Mouse (Mus musculus) embryonic facial prominence, embryonic 12.5 days (tissue): ENCODE measurements around the gene Igsf3. TPM values are rescaled to one million over a fixed set of nuclear protein-coding genes. Genes with fewer than 3 reads are reported as not detected.

Source experiments
- ATAC-seq: fragments of 200-750 bp; cut with Nextera tagmentation; 2 replicates; pipeline ENCODE4 v1.8.0; 2017; ENCODE audit not compliant: insufficient number of reproducible peaks, insufficient read depth, low FRiP score, low TSS enrichment
- H3K27ac ChIP-seq: fragments of 300-500 bp; sonication (generic); 2 replicates; pipeline ENCODE4 v1.5.1; 2016; ENCODE audit warnings: mild to moderate bottlenecking
- H3K27me3 ChIP-seq: fragments of 300-500 bp; sonication (generic); 2 replicates; pipeline ENCODE4 v1.6.1; 2016; ENCODE audit warnings: mild to moderate bottlenecking, moderate library complexity
- H3K36me3 ChIP-seq: fragments of 300-500 bp; sonication (generic); 2 replicates; pipeline ENCODE4 v1.6.1; 2016; ENCODE audit warnings: mild to moderate bottlenecking
- H3K4me1 ChIP-seq: fragments of 300-500 bp; sonication (generic); 2 replicates; pipeline ENCODE4 v1.6.1; 2016
- H3K4me2 ChIP-seq: fragments of 300-500 bp; sonication (generic); replicated peaks from 2 replicates; pipeline ENCODE4 v1.6.1; 2016; ENCODE audit warnings: mild to moderate bottlenecking, moderate library complexity
- H3K4me3 ChIP-seq: fragments of 300-500 bp; sonication (generic); 2 replicates; pipeline ENCODE4 v1.5.1; 2016; ENCODE audit warnings: mild to moderate bottlenecking
- H3K9ac ChIP-seq: fragments of 300-500 bp; sonication (generic); 2 replicates; pipeline ENCODE4 v1.6.1; 2016; ENCODE audit warnings: mild to moderate bottlenecking, moderate library complexity
- H3K9me3 ChIP-seq: fragments of 300-500 bp; sonication (generic); 2 replicates; pipeline ENCODE4 v1.6.1; 2016; ENCODE audit warnings: mild to moderate bottlenecking, moderate library complexity
- WGBS: fragments of 180-500 bp; shearing (Covaris S2); methylation state at CpG from one replicate; pipeline ENCODE4 v1.1.7; 2016; 5-methylcytosine and 5-hydroxymethylcytosine counted together
- polyA plus RNA-seq: library from polyadenylated mRNA; unstranded; fragments of >200 nt; fragmentation: Nextera tagmentation; extraction: Ambion mirVana; gene quantifications from 2 replicates; pipeline ENCODE4 v1.2.1, GENCODE M21; 2016

Igsf3 gene
- polyA plus RNA-seq, 1 experiment from 2014 or later: 93.3 TPM

DNA sequence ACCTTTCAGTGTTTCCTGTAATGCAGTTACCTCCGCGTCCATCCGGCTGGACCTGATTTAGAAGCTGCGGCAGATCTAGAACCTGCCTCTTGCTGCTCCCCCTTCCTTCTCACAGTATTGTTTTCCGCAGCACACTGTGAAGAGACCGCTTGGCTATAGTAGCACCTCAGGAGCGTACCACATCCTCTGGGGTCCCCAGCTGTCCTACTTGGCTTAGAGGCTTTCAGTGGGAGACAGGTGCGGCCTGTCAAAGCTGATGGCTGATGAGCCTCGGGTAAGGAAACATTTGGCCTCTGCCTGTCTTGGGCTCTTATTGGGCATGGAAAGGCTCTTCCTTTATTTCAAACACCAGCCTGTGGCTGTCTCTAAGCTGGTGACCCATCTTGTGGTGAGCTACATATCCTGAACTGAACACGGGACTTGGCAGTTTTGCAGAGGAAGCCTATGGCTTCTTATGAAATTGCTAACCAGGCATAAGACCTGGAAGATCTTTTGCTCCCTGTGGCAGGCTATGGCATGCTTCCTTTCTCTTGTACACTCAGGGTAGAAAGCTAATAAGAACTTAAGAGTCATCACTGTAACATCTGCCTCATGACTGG, 120.6 kb downstream of the Igsf3 start:
- 65% methylated on average over 10 of the region's 10 CpGs for WGBS
- Histone ChIP-seq H3K9me3 (no peaks in the 10 kb centered on the region), H3K9ac (no peak overlapping the region)

DNA sequence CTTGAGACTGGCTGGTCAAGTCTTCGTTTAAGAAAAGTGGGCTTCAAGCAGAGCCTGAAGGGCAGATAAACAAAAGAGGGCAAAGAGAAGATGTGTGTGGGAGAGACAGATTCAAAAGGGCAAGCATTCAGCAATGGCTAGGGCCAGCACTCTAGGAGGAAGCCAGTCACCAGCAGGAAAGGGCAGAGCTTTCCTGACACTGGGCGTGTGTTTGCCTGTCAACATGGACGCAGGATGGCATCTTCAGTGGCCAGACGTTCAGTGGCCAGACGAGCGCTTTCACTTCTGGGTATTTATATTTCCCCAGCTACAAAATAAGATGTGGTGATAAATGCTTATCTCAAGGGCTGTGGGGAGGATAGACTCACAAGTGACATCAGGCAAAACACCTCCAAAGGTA, 123.0 kb downstream of the Igsf3 start:
- Histone ChIP-seq H3K9me3 (no peaks in the 10 kb centered on the region), H3K4me2 (no peak overlapping the region), H3K4me1 (peaks cover 16% of the 10 kb centered on the region), H3K36me3 (no peaks in the 10 kb centered on the region), H3K27me3 (no peaks in the 10 kb centered on the region), H3K27ac (no peak overlapping the region), H3K4me3 (no peak overlapping the region), H3K9ac (no peak overlapping the region)
- ATAC-seq: no peak
- 68% methylated on average over 6 of the region's 6 CpGs for WGBS

More for the DNA sequence above, 120.6 kb downstream of the Igsf3 start:
- Histone ChIP-seq H3K27me3 (no peaks in the 10 kb centered on the region), H3K27ac (no peak overlapping the region), H3K36me3 (no peaks in the 10 kb centered on the region), H3K4me1 (peaks cover 20% of the 10 kb centered on the region), H3K4me3 (no peak overlapping the region), H3K4me2 (no peak overlapping the region)
- ATAC-seq: no peak

DNA sequence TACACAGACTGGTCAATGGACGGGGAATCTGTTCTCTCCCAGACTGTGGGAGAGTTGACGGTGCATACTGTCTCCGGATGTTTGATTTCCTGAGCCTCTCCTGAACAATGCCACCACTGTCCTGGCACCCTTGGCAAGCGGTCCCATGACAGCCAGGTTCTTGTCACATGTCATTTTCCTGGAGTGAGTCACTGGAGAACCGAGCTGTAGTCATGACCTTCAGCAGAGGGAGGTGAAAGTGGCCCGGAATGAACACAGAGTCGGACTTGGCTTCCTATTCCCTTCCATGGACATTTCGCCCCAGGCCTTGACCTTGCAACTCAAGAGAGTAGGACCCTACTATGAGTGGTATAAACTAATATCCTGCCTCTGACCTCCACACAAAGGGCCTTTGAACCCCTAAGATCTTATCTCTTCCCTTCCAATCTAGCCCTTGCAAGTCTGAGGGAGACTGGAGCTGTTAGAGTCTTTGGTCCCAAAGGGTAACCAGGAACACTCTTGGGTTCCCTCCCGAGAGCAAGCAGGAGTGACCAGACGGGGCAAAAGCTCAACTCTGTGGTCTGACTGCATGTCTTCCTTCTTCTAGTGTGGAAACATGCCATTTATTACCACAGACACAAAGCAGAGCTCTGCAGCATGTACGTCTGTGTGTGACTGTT, 123.6 kb downstream of the Igsf3 start:
- H3K9ac ChIP-seq: no peak overlapping the region
- H3K36me3 ChIP-seq: no peaks in the 10 kb centered on the region
- no peak overlapping the region for H3K27ac ChIP-seq
- WGBS: 54% methylated on average over 11 of the region's 11 CpGs
- H3K9me3 ChIP-seq: no peaks in the 10 kb centered on the region
- no peak overlapping the region for H3K4me2 ChIP-seq
- no peaks in the 10 kb centered on the region for H3K27me3 ChIP-seq
- peaks cover 16% of the 10 kb centered on the region for H3K4me1 ChIP-seq
- no peak overlapping the region for H3K4me3 ChIP-seq
- ATAC-seq: no peak

DNA sequence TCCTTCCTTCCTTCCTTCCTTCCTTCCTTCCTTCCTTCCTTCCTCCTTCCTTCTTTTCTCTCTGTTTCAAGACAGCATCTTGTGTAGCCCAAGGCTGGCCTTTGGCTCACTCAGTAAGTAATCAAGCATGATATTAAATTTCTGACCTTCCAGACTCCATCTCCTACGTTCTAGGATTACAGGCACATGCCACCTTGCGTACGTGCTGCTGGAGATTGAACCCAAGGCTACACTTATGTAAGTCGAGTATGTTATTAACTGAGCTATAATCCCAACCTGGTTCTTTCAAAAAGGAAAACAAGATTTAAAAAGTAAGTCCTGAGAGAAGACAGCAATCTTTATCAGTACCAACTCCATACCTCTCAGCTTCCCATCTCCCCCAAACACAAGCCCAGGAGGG, 124.7 kb downstream of the Igsf3 start:
- Histone ChIP-seq H3K4me2 (no peak overlapping the region), H3K9ac (no peak overlapping the region), H3K4me3 (no peak overlapping the region), H3K4me1 (peaks cover 21% of the 10 kb centered on the region), H3K27me3 (no peaks in the 10 kb centered on the region), H3K9me3 (no peaks in the 10 kb centered on the region), H3K27ac (peak overlapping the region; percentile 61; the same call in 1 of the 2 replicates), H3K36me3 (no peaks in the 10 kb centered on the region)
- WGBS: 39% methylated on average over 4 of the region's 4 CpGs
- no peak for ATAC-seq

DNA sequence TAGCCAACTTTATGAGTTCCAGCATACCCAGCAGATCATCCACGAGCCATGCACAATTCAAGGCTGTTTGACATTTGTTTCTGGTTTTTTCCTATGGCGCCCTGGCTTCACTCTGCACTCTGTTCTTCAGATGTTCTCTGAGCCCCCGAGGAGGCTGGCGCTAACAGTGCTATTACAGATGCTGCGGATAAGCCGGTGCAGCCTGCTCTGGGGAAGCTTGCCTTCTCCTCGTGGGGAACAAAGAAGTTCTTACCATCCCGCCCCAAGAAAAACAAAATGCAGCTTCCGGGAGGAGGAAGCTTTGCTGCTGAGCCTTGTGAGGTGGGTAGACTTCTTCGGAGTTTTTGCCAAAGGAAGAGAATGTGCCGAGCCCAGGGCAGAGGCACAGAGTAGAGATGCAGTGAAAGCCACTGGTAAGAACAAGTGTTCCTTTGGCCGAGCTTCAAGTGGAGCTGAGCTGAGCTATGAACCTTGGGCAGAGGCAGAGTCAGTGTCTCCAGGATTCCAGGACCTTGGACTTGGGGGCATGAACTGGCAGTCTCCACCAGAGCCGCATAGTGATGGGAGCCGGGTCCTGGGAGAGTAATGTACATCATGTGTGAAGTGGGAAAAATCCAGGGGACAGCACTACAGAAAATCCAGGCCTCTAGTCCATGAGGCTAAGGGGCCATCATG, 125.3 kb downstream of the Igsf3 start:
- peaks cover 22% of the 10 kb centered on the region for H3K4me1 ChIP-seq
- H3K4me2 ChIP-seq: peak overlapping the region; percentile 11; the same call in 1 of the 2 replicates
- H3K9me3 ChIP-seq: no peaks in the 10 kb centered on the region
- no peak for ATAC-seq
- no peak overlapping the region for H3K9ac ChIP-seq
- 28% methylated on average over 14 of the region's 14 CpGs for WGBS
- H3K36me3 ChIP-seq: no peaks in the 10 kb centered on the region
- no peaks in the 10 kb centered on the region for H3K27me3 ChIP-seq
- H3K27ac ChIP-seq: peak overlapping the region; percentile 61; the same call in 1 of the 2 replicates
- H3K4me3 ChIP-seq: no peak overlapping the region

DNA sequence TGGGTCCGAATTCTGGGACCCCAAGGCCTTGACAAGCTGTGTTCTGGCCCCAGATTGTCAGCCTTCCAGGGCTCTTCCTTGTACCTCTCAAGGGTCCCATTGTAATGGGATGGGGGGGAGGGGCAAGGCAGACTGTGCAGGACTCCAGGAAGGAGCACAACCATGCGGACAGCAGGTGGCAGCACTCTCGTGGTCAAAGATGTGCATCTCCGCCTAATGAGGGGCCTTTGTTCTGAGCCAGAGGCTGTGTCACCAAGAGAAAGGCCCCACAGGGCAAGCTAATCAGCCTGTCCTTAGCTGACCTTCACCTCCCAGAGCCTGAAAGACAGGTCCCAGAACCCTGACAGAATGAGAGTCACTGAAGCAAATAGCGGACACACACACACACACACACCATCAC, 129.3 kb downstream of the Igsf3 start:
- no peak overlapping the region for H3K4me3 ChIP-seq
- H3K4me1 ChIP-seq: peaks cover 17% of the 10 kb centered on the region
- ATAC-seq: peak; percentile 58; the same call in 1 of the 2 replicates
- no peaks in the 10 kb centered on the region for H3K27me3 ChIP-seq
- 24% methylated on average over 5 of the region's 5 CpGs for WGBS
- H3K36me3 ChIP-seq: no peaks in the 10 kb centered on the region
- H3K27ac ChIP-seq: no peak overlapping the region
- no peak overlapping the region for H3K9ac ChIP-seq
- no peak overlapping the region for H3K4me2 ChIP-seq
- no peaks in the 10 kb centered on the region for H3K9me3 ChIP-seq

DNA sequence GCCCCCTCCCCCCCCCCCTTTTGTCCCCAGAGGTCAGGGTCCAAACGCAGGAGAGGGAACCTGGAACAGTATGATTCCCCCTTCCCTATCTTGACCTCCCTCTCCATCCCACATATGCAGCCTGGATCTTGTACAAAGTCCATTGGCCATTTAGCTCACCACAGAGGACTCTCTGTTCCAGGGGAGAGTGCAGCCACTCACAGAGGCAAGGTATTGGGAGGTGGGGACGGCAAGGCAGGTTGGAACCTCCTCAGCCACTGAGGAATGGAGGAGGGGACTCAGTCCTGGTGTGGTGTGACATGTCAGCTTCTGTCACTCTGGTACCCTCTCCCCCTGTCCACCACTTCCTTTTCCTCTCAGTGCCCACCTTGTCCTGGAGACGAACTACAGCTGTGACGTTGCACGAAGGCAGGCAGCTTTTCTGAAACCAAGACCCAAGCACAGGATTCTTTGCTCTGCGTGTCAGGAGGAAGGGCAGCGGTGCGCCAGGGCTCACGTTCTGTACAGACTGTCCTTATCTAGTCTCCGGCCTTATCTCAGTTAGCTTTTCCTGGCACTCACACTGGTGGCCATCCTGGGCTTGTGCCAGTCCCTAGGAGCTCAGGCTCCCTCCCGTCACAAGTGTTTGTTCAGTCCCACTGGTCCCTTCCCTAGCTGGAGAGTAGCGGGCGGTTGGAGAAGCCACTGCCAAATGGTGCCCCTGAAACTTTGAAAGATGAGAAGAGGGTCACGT, 130.3 kb downstream of the Igsf3 start:
- 64% methylated on average over 14 of the region's 14 CpGs for WGBS
- Histone ChIP-seq H3K4me2 (no peak overlapping the region), H3K4me3 (no peak overlapping the region), H3K27me3 (no peaks in the 10 kb centered on the region), H3K9ac (no peak overlapping the region), H3K9me3 (no peaks in the 10 kb centered on the region), H3K4me1 (peaks cover 10% of the 10 kb centered on the region), H3K36me3 (no peaks in the 10 kb centered on the region), H3K27ac (no peak overlapping the region)
- no peak for ATAC-seq

DNA sequence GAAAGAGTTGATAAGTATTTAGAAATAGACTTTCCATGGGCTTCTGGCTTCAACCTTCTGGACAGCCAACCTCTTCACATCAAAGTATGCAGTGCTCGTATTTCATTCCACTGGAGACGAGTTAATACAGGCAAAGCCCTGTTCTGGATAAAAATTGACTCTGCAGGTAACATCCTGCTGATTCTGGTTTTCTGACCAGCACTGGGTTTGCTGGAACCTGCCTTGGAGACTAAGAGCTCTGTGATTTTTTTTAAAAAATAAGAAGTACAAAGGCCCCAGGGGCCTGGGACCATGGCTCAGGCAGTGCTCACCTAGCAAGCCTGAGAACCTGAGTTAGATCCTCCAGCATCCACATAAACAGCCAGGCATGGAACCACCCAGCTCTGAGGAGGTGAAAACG, 130.9 kb downstream of the Igsf3 start:
- Histone ChIP-seq H3K27ac (no peak overlapping the region), H3K36me3 (no peaks in the 10 kb centered on the region), H3K27me3 (no peaks in the 10 kb centered on the region), H3K9me3 (no peaks in the 10 kb centered on the region), H3K9ac (no peak overlapping the region), H3K4me2 (no peak overlapping the region), H3K4me1 (peaks cover 6% of the 10 kb centered on the region; the same call in 1 of the 2 replicates), H3K4me3 (no peak overlapping the region)
- ATAC-seq: no peak
- 60% methylated on average over 3 of the region's 3 CpGs for WGBS

DNA sequence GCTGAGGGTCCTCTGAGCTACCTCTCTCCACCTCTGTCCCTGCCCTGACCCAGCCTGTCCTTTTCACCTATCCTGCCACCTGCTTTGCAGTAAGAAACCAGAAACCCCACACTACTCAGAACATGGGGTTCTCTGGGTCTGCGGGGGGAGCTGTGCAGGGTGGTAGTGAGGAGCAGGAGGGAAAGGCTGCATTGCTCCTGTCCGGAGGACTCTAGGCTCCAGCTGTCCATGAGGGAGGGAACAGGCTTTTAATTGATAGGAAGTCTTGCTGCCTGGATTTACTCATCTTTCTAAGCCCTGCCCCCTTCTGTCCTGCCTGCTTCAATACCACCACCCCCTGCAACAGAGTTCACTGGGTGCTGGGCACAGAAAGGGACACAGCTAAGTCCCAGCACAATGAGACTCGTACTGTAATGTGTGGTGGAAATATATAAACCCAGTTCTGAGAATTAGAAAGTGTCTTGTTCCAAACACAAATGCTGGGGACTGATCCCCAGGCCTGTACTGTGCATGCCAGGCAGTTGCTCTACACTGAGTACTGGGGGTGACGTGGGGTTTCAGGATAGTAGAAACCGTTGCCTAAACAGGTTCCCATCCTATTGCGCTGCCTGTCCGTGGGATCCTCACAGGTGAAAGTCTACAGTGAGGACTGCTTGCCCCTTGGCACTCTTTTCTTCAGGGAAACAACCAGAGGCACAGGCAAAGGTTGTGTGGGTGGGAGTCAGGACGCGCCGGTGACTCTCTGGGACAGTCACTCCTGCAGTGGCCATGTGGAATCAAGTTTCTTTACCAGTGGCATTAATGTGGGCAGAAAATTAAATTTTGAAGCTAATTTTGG, 133.0 kb downstream of the Igsf3 start:
- Histone ChIP-seq H3K36me3 (no peaks in the 10 kb centered on the region), H3K27me3 (no peaks in the 10 kb centered on the region), H3K4me3 (no peak overlapping the region), H3K27ac (no peak overlapping the region), H3K9me3 (no peaks in the 10 kb centered on the region), H3K4me2 (no peak overlapping the region), H3K9ac (no peak overlapping the region), H3K4me1 (peaks cover 15% of the 10 kb centered on the region)
- WGBS: 85% methylated on average over 10 of the region's 10 CpGs
- ATAC-seq: no peak

DNA sequence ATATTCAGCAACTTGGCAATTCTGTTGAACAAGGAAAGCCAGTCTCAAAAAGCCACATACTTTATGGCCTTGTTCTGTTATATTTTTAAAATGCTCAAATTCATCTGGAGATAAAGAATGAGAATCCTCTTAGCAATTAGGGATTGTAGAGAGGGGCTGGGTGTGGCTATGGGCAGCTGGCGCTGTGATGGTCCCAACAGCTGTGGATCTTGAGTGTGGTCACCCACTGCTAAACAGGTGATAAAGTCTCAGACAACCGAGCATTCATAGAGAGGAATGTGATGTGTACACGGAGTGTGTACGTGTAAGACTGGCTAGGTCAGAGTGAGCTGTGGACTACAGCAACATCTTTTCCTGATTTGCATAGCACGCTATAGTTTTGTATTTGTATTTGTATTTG, 133.7 kb downstream of the Igsf3 start:
- Histone ChIP-seq H3K9me3 (no peaks in the 10 kb centered on the region), H3K9ac (no peak overlapping the region), H3K36me3 (no peaks in the 10 kb centered on the region), H3K4me3 (no peak overlapping the region), H3K4me1 (peaks cover 15% of the 10 kb centered on the region), H3K27me3 (no peaks in the 10 kb centered on the region), H3K27ac (no peak overlapping the region), H3K4me2 (no peak overlapping the region)
- ATAC-seq: no peak
- WGBS: 87% methylated on average over 5 of the region's 5 CpGs
